Mouse (Mus musculus) heart, postnatal 25 days (tissue): ENCODE data around the gene Gm8926. TPM values are rescaled to one million over a fixed set of nuclear protein-coding genes. Genes with fewer than 3 reads are reported as not detected.
"Not testable (repeated sequence)": the region's sequence is repeated elsewhere in the genome, so short reads cannot be mapped to it uniquely, and the experiment has no call there.

Source experiments
- DNase-seq: peaks from one replicate; pipeline ENCODE4 v3.0.0; 2022; ENCODE audit warnings: low spot score
- intact Hi-C: fragments of 180-260 bp; cut with DNase I; formaldehyde crosslinking; loops from one replicate; pipeline ENCODE4 v1.15.1; 2025
- total RNA-seq, 2 experiments: library from RNA; stranded (reverse); gene quantifications; 2 replicates each; pipeline ENCODE4 v1.2.3; 2021

The Gm8926 gene
- total RNA-seq, result not detected

DNA sequence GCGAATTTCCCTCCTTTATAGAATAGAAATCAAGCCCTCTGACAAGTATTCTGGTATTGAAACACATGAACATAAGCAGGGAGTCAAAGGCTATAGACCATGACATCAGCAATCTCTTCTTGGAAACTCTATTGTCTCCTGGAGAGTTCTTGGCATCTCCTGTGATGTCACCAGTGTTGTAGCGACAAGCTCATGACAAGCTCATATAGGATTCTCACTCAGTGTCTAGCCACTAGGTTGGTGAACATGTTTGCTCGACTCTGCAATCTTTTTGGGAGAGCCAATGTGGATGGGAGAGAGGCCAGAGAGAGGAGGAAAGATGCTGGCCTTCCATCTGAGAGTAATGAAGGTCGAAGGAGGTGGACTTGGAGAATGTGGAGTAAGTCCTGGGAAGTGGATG, at the start of gene Gm8926:
Gene Gm8926 (plus strand): TSS at position 301 of the 400 bp plus-strand sequence.
- intact Hi-C loops, DNase-seq: not testable (repeated sequence)

Other genes starting within 250 kb of the Gm8926 start
- gene Gm6460, start 175.6 kb upstream of the Gm8926 start, total RNA-seq, result not detected
- not detected for gene Gm8922, start 88.6 kb upstream of the Gm8926 start, total RNA-seq
- gene Gm6465, start 75.0 kb downstream of the Gm8926 start, total RNA-seq, result not detected
- not detected for gene 4933402N22Rik, start 147.5 kb downstream of the Gm8926 start, total RNA-seq